Mouse (Mus musculus) midbrain, embryonic 12.5 days (tissue): Measurements from ENCODE around the gene Fuk. TPM values are rescaled to one million over a fixed set of nuclear protein-coding genes. Genes with fewer than 3 reads are reported as not detected.
A peak's percentile ranks its signal among the peaks of the same experiment; 100 is the strongest.
"Not testable (repeated sequence)": the region's sequence is repeated elsewhere in the genome, so short reads cannot be mapped to it uniquely, and the experiment has no call there.

Source experiments
- ATAC-seq: fragments of 200-750 bp; cut with Nextera tagmentation; 2 replicates; pipeline ENCODE4 v1.8.0; 2017; ENCODE audit warnings: low read depth, moderate TSS enrichment, moderate library complexity; ENCODE audit not compliant: low FRiP score
- H3K27ac ChIP-seq: fragments of 300-500 bp; sonication (generic); replicated peaks from 2 replicates; pipeline ENCODE4 v1.5.1; 2016; ENCODE audit warnings: mild to moderate bottlenecking
- H3K27me3 ChIP-seq: fragments of 300-500 bp; sonication (generic); 2 replicates; pipeline ENCODE4 v1.6.1; 2016; ENCODE audit warnings: mild to moderate bottlenecking
- H3K36me3 ChIP-seq: fragments of 300-500 bp; sonication (generic); 2 replicates; pipeline ENCODE4 v1.6.1; 2016
- H3K4me1 ChIP-seq: fragments of 300-500 bp; sonication (generic); 2 replicates; pipeline ENCODE4 v1.6.1; 2016
- H3K4me2 ChIP-seq: fragments of 300-500 bp; sonication (generic); replicated peaks from 2 replicates; pipeline ENCODE4 v1.6.1; 2016; ENCODE audit warnings: mild to moderate bottlenecking, moderate library complexity
- H3K4me3 ChIP-seq: fragments of 300-500 bp; sonication (generic); 2 replicates; pipeline ENCODE4 v1.5.1; 2016; ENCODE audit warnings: mild to moderate bottlenecking
- H3K9ac ChIP-seq: fragments of 300-500 bp; sonication (generic); replicated peaks from 2 replicates; pipeline ENCODE4 v1.6.1; 2016; ENCODE audit warnings: mild to moderate bottlenecking, moderate library complexity
- H3K9me3 ChIP-seq: fragments of 300-500 bp; sonication (generic); 2 replicates; pipeline ENCODE4 v1.6.1; 2016; ENCODE audit warnings: mild to moderate bottlenecking
- WGBS: fragments of 180-500 bp; shearing (Covaris S2); methylation state at CpG from one replicate; pipeline ENCODE4 v1.1.7; 2016; 5-methylcytosine and 5-hydroxymethylcytosine counted together
- polyA plus RNA-seq: library from polyadenylated mRNA; unstranded; fragments of >200 nt; fragmentation: Nextera tagmentation; extraction: Ambion mirVana; gene quantifications from 2 replicates; pipeline ENCODE4 v1.2.1, GENCODE M21; 2016

The Fuk gene
- polyA plus RNA-seq, 1 experiment from 2014 or later: 11.2 TPM

- H3K4me2 ChIP-seq: no peak overlapping the region
- no peak overlapping the region for H3K4me3 ChIP-seq
- 93% methylated on average over 5 of the region's 5 CpGs for WGBS
- no peaks in the 10 kb centered on the region for H3K4me1 ChIP-seq
- no peak for ATAC-seq
- H3K27me3 ChIP-seq: no peaks in the 10 kb centered on the region
- peaks cover 87% of the 10 kb centered on the region for H3K36me3 ChIP-seq
- no peaks in the 10 kb centered on the region for H3K9me3 ChIP-seq
- H3K9ac ChIP-seq: no peak overlapping the region
- no peak overlapping the region for H3K27ac ChIP-seq
These were observed 45.4 kb downstream of the Fuk start for GRCm38 (mm10) chr8:110856760-110857461.

DNA sequence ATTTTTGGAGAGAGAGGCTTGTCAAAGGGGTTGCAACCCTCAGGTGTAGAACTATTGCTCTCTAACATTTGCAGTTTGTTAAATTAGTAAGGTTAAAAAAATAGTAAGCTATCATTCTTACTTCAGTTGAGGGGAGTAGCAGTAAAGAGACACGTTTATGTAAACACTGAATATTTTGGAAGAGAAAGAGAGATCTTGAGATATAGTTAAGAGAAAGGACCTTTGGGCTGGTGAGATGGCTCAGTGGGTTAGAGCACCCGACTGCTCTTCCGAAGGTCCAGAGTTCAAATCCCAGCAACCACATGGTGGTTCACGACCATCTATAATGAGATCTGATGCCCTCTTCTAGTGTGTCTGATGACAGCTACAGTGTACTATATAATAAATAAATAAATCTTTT, 46.2 kb downstream of the Fuk start:
- not testable (repeated sequence) for H3K9me3 ChIP-seq, H3K4me1 ChIP-seq, ATAC-seq, H3K27me3 ChIP-seq, H3K4me2 ChIP-seq, H3K4me3 ChIP-seq, H3K9ac ChIP-seq, H3K27ac ChIP-seq
- peaks cover 90% of the 10 kb centered on the region for H3K36me3 ChIP-seq
- 90% methylated on average over 4 of the region's 4 CpGs for WGBS

GRCm38 (mm10) chr8:110851186-110851585, 51.1 kb downstream of the Fuk start:
- Histone ChIP-seq H3K4me3 (no peak overlapping the region), H3K27me3 (no peaks in the 10 kb centered on the region), H3K9ac (no peak overlapping the region), H3K4me2 (no peak overlapping the region), H3K36me3 (peaks cover 62% of the 10 kb centered on the region), H3K4me1 (peaks cover 9% of the 10 kb centered on the region), H3K9me3 (no peaks in the 10 kb centered on the region), H3K27ac (no peak overlapping the region)
- WGBS: 96% methylated on average over 10 of the region's 10 CpGs
- ATAC-seq: no peak

- H3K4me1 ChIP-seq: peaks cover 19% of the 10 kb centered on the region
- 62% methylated on average over 14 of the region's 14 CpGs for WGBS
- peak overlapping the region; percentile 79 for H3K4me2 ChIP-seq
- H3K27ac ChIP-seq: no peak overlapping the region
- H3K9me3 ChIP-seq: no peaks in the 10 kb centered on the region
- peak overlapping the region; percentile 76 for H3K9ac ChIP-seq
- H3K36me3 ChIP-seq: peaks cover 48% of the 10 kb centered on the region
- H3K4me3 ChIP-seq: peak overlapping the region; percentile 62
- no peaks in the 10 kb centered on the region for H3K27me3 ChIP-seq
- no peak for ATAC-seq
These were observed 54.4 kb downstream of the Fuk start for GRCm38 (mm10) chr8:110847645-110848495.

DNA sequence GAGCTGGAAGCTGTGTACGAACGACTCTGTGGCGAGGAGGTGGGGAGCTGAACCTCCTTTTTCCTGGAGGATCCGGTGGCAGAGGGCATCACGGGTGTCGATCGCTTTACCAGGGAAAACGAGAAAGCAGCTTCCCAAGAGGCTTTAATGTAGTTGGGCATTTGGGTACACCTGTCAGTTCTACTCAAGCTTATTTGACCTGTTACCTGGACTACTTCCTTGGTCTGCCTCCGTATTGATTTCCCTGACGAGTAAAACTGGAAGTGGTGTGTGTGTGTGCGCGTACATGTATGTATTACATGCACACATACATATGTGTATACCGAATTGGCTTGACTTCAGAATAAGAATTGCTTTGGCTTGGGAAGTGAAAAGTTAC, 55.1 kb downstream of the Fuk start:
- no peaks in the 10 kb centered on the region for H3K27me3 ChIP-seq
- H3K4me2 ChIP-seq: peak overlapping the region; percentile 79
- 2% methylated on average over 13 of the region's 13 CpGs for WGBS
- H3K9ac ChIP-seq: peak overlapping the region; percentile 76
- H3K27ac ChIP-seq: peak overlapping the region; percentile 52
- H3K4me3 ChIP-seq: peak overlapping the region; percentile 62
- ATAC-seq: no peak
- peaks cover 48% of the 10 kb centered on the region for H3K36me3 ChIP-seq
- H3K9me3 ChIP-seq: no peaks in the 10 kb centered on the region
- peaks cover 19% of the 10 kb centered on the region for H3K4me1 ChIP-seq

DNA sequence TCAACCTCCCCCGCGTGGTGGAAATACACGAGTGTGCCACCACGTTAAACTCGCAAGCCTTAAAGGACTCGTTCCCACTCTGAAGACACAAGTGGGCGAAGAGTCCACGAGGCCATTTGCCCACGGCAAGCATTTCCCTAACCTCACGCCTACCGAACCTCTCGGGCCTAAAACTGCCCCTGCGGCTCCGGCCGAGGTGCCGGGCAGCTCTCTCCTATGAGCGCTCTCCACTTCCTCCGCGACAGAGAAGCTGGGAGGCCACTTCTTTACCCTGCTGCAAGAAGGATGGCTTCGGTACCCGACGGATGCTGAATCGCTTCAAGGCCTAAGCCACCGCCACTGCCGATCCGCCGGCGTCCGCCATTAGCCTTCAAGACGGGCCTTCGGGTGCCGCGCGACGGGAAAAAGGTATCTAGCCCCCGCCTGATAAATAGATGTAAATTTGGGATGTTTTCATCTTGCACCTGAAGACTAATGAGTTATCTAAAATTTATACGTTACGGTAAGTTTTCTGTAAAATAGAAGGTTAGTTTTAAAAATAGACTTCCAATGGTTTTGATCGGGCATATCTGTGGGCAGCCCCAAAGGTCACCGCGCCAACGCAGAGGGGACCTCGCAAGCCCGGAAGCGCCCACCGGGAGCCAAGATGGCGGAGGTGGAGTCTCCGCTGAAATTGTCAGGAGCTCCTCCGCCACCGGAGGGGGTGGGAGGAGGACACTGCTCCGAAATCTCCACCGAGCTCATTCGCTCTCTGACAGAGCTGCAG, 55.7 kb downstream of the Fuk start, which contains the start of the genes Cog4 and Sf3b3:
Gene Cog4, plus strand, starts transcription at position 196 of the 766 bp plus-strand sequence.
Gene Sf3b3, minus strand, starts transcription at position 383 of the 766 bp plus-strand sequence.
- peak; percentile 89 for ATAC-seq
- H3K9me3 ChIP-seq: no peaks in the 10 kb centered on the region
- peak within 1 kb of the TSS; percentile 88 for H3K27ac ChIP-seq
- peak within 1 kb of the TSS; percentile 79 for H3K9ac ChIP-seq
- peaks cover 46% of the 10 kb centered on the region for H3K36me3 ChIP-seq
- H3K4me1 ChIP-seq: peaks cover 19% of the 10 kb centered on the region
- no peaks in the 10 kb centered on the region for H3K27me3 ChIP-seq
- peak within 1 kb of the TSS; percentile 79 for H3K4me2 ChIP-seq
- H3K4me3 ChIP-seq: peak within 1 kb of the TSS; percentile 62
- under 1% methylated on average over 53 of the region's 53 CpGs for WGBS

GRCm38 (mm10) chr8:110845821-110846404, 56.4 kb downstream of the Fuk start:
- Histone ChIP-seq H3K4me3 (peak overlapping the region; percentile 62), H3K4me1 (peaks cover 19% of the 10 kb centered on the region), H3K27me3 (no peaks in the 10 kb centered on the region), H3K27ac (peak overlapping the region; percentile 88; the same call in 1 of the 2 replicates), H3K4me2 (peak overlapping the region; percentile 79), H3K9me3 (no peaks in the 10 kb centered on the region), H3K36me3 (peaks cover 46% of the 10 kb centered on the region), H3K9ac (peak overlapping the region; percentile 79)
- ATAC-seq: no peak
- WGBS: 13% methylated on average over 17 of the region's 17 CpGs

GRCm38 (mm10) chr8:110844941-110845340, 57.3 kb downstream of the Fuk start:
- peaks cover 19% of the 10 kb centered on the region for H3K4me1 ChIP-seq
- H3K9ac ChIP-seq: no peak overlapping the region
- no peak for ATAC-seq
- peak overlapping the region; percentile 79; the same call in 1 of the 2 replicates for H3K4me2 ChIP-seq
- WGBS: 88% methylated on average over 3 of the region's 3 CpGs
- H3K36me3 ChIP-seq: peaks cover 46% of the 10 kb centered on the region
- 0 out of 2 replicates have a peak overlapping the region, but pooled peaks have one; percentile 62 for H3K4me3 ChIP-seq
- no peak overlapping the region for H3K27ac ChIP-seq
- H3K9me3 ChIP-seq: no peaks in the 10 kb centered on the region
- no peaks in the 10 kb centered on the region for H3K27me3 ChIP-seq

DNA sequence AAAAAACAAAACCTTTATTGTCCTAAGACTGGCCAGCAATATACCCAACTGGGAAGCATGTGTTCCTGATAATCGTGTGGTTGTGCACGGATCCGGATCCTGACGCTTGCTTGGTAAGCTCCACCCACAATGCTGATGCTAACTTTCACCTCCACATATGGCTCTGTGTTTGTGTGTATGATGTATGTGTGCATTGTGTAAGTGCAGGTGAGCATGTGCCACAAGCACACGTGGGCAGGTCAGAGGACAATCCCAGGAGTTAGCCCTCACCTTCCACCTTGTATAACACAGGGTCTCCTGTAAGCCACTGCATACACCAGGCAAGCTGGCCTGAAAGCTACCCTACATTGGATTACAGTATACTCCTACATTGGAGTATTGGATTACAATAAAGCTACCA, 59.1 kb downstream of the Fuk start:
- Histone ChIP-seq H3K9me3 (no peaks in the 10 kb centered on the region), H3K27me3 (no peaks in the 10 kb centered on the region), H3K27ac (no peak overlapping the region), H3K4me3 (no peak overlapping the region), H3K9ac (no peak overlapping the region), H3K4me1 (peaks cover 18% of the 10 kb centered on the region), H3K36me3 (peaks cover 62% of the 10 kb centered on the region), H3K4me2 (no peak overlapping the region)
- ATAC-seq: no peak
- 90% methylated on average over 5 of the region's 5 CpGs for WGBS

GRCm38 (mm10) chr8:110842012-110842574, 60.2 kb downstream of the Fuk start:
- H3K27ac ChIP-seq: no peak overlapping the region
- no peaks in the 10 kb centered on the region for H3K9me3 ChIP-seq
- H3K27me3 ChIP-seq: no peaks in the 10 kb centered on the region
- H3K9ac ChIP-seq: no peak overlapping the region
- 94% methylated on average over 3 of the region's 3 CpGs for WGBS
- H3K4me2 ChIP-seq: no peak overlapping the region
- peaks cover 10% of the 10 kb centered on the region for H3K4me1 ChIP-seq
- H3K36me3 ChIP-seq: peaks cover 73% of the 10 kb centered on the region
- ATAC-seq: no peak
- no peak overlapping the region for H3K4me3 ChIP-seq
